Mouse (Mus musculus) ES-Bruce4 (cell line): ENCODE measurements around the gene Clpsl2.

ENCODE experiments used
- CTCF ChIP-seq: IDR thresholded peaks from one replicate; pipeline ENCODE4 v1.8.1; 2011; ENCODE audit warnings: low read depth, low read length
- POLR2A ChIP-seq: IDR thresholded peaks from one replicate; pipeline ENCODE4 v1.8.1; 2011; ENCODE audit warnings: low read length; ENCODE audit not compliant: insufficient read depth

GRCm38 (mm10) chr17:28561613-28562012 is 12.4 kb downstream of the Clpsl2 start:
- no peak for TF ChIP-seq CTCF
- TF ChIP-seq POLR2A = no peak
